Mouse (Mus musculus) limb, embryonic 11.5 days (tissue): Measurements from ENCODE around the gene Sh3rf3. TPM values are rescaled to one million over a fixed set of nuclear protein-coding genes. Genes with fewer than 3 reads are reported as not detected.

Experiments used
- ATAC-seq: fragments of 200-750 bp; cut with Nextera tagmentation; 2 replicates; pipeline ENCODE4 v1.8.0; 2017; ENCODE audit warnings: low read depth; ENCODE audit not compliant: insufficient number of reproducible peaks, low FRiP score, low TSS enrichment
- DNase-seq: peaks from one replicate; pipeline ENCODE4 v3.0.0-alpha.2; 2015; ENCODE audit warnings: low spot score
- H3K27ac ChIP-seq: fragments of 300-500 bp; sonication (generic); replicated peaks from 2 replicates; pipeline ENCODE4 v1.5.1; 2014; ENCODE audit warnings: low read depth, mild to moderate bottlenecking, low read length
- H3K27me3 ChIP-seq: fragments of 300-500 bp; sonication (generic); 2 replicates; pipeline ENCODE4 v1.6.1; 2014; ENCODE audit warnings: mild to moderate bottlenecking, low read length, mixed read lengths; ENCODE audit not compliant: control insufficient read depth, insufficient read depth
- H3K36me3 ChIP-seq: fragments of 300-500 bp; sonication (generic); 2 replicates; pipeline ENCODE4 v1.6.1; 2014; ENCODE audit warnings: mild to moderate bottlenecking, low read length, moderate library complexity, mixed read lengths; ENCODE audit not compliant: control insufficient read depth, insufficient read depth
- H3K4me1 ChIP-seq: fragments of 300-500 bp; sonication (generic); 2 replicates; pipeline ENCODE4 v1.6.1; 2014; ENCODE audit warnings: low read length, mixed read lengths; ENCODE audit not compliant: control insufficient read depth, insufficient read depth
- H3K4me2 ChIP-seq: fragments of 300-500 bp; sonication (generic); 2 replicates; pipeline ENCODE4 v1.6.1; 2014; ENCODE audit warnings: low read depth, mild to moderate bottlenecking, moderate library complexity; ENCODE audit not compliant: severe bottlenecking
- H3K4me3 ChIP-seq: fragments of 300-500 bp; sonication (generic); 2 replicates; pipeline ENCODE4 v1.5.1; 2014; ENCODE audit warnings: low read depth, low read length
- H3K9ac ChIP-seq: fragments of 300-500 bp; sonication (generic); 2 replicates; pipeline ENCODE4 v1.6.1; 2014; ENCODE audit warnings: mild to moderate bottlenecking, low read length
- H3K9me3 ChIP-seq: fragments of 300-500 bp; sonication (generic); 2 replicates; pipeline ENCODE4 v1.6.1; 2016; ENCODE audit warnings: low read length; ENCODE audit not compliant: control insufficient read depth
- WGBS: fragments of 180-500 bp; shearing (Covaris S2); extraction: QIAGEN DNeasy Blood & Tissue Kit; methylation state at CpG from one replicate; pipeline ENCODE4 v1.1.7; 2014; 5-methylcytosine and 5-hydroxymethylcytosine counted together
- polyA plus RNA-seq: library from polyadenylated mRNA; unstranded; fragments of >200 nt; fragmentation: Nextera tagmentation; extraction: Ambion mirVana; gene quantifications from 2 replicates; pipeline ENCODE4 v1.2.1, GENCODE M21; 2014

Gene Sh3rf3
- polyA plus RNA-seq, 1 experiment from 2014 or later, result 0.60 TPM

GRCm38 (mm10) chr10:58882741-58883140 lies 69.6 kb downstream of the Sh3rf3 start:
- Histone ChIP-seq H3K4me2 (no peak overlapping the region), H3K4me3 (no peak overlapping the region), H3K27ac (no peak overlapping the region), H3K27me3 (no peaks in the 10 kb centered on the region), H3K4me1 (no peaks in the 10 kb centered on the region), H3K9me3 (no peaks in the 10 kb centered on the region), H3K9ac (no peak overlapping the region), H3K36me3 (no peaks in the 10 kb centered on the region)
- ATAC-seq, result no peak
- 79% methylated on average over 2 of the region's 2 CpGs for WGBS
- no peak for DNase-seq

GRCm38 (mm10) chr10:58885351-58885750 lies 72.2 kb downstream of the Sh3rf3 start:
- no peaks in the 10 kb centered on the region for H3K9me3 ChIP-seq
- no peak overlapping the region for H3K4me3 ChIP-seq
- no peak overlapping the region for H3K4me2 ChIP-seq
- H3K4me1 ChIP-seq, result no peaks in the 10 kb centered on the region
- WGBS, result 52% methylated on average over 5 of the region's 5 CpGs
- H3K27me3 ChIP-seq, result no peaks in the 10 kb centered on the region
- no peaks in the 10 kb centered on the region for H3K36me3 ChIP-seq
- no peak for DNase-seq
- H3K27ac ChIP-seq, result no peak overlapping the region
- no peak overlapping the region for H3K9ac ChIP-seq
- no peak for ATAC-seq

- Histone ChIP-seq H3K27me3 (no peaks in the 10 kb centered on the region), H3K9me3 (no peaks in the 10 kb centered on the region), H3K27ac (no peak overlapping the region), H3K4me2 (no peak overlapping the region), H3K4me3 (no peak overlapping the region), H3K9ac (no peak overlapping the region), H3K4me1 (no peaks in the 10 kb centered on the region), H3K36me3 (no peaks in the 10 kb centered on the region)
- WGBS, result 73% methylated on average over 2 of the region's 2 CpGs
- no peak for DNase-seq
- ATAC-seq, result no peak
Measured at GRCm38 (mm10) chr10:58885816-58886215, 72.7 kb downstream of the Sh3rf3 start.

GRCm38 (mm10) chr10:58890671-58891439 lies 77.7 kb downstream of the Sh3rf3 start:
- no peaks in the 10 kb centered on the region for H3K9me3 ChIP-seq
- DNase-seq (no peak), ATAC-seq (no peak)
- WGBS, result 62% methylated on average over 16 of the region's 16 CpGs
- no peak overlapping the region for H3K4me3 ChIP-seq
- H3K9ac ChIP-seq, result no peak overlapping the region
- H3K4me2 ChIP-seq, result no peak overlapping the region
- H3K36me3 ChIP-seq, result no peaks in the 10 kb centered on the region
- no peaks in the 10 kb centered on the region for H3K27me3 ChIP-seq
- H3K27ac ChIP-seq, result no peak overlapping the region
- no peaks in the 10 kb centered on the region for H3K4me1 ChIP-seq

GRCm38 (mm10) chr10:58895431-58895830 lies 82.3 kb downstream of the Sh3rf3 start:
- Histone ChIP-seq H3K9ac (no peak overlapping the region), H3K27ac (no peak overlapping the region), H3K9me3 (no peaks in the 10 kb centered on the region), H3K4me1 (no peaks in the 10 kb centered on the region), H3K36me3 (no peaks in the 10 kb centered on the region), H3K27me3 (no peaks in the 10 kb centered on the region), H3K4me2 (no peak overlapping the region), H3K4me3 (no peak overlapping the region)
- DNase-seq (no peak), ATAC-seq (no peak)
- WGBS, result 85% methylated on average over 5 of the region's 5 CpGs

GRCm38 (mm10) chr10:58897009-58897543 lies 83.9 kb downstream of the Sh3rf3 start:
- no peak for DNase-seq
- no peaks in the 10 kb centered on the region for H3K27me3 ChIP-seq
- H3K36me3 ChIP-seq, result no peaks in the 10 kb centered on the region
- H3K9ac ChIP-seq, result no peak overlapping the region
- 76% methylated on average over 3 of the region's 3 CpGs for WGBS
- no peak overlapping the region for H3K4me2 ChIP-seq
- no peak overlapping the region for H3K27ac ChIP-seq
- ATAC-seq, result no peak
- no peaks in the 10 kb centered on the region for H3K4me1 ChIP-seq
- H3K9me3 ChIP-seq, result no peaks in the 10 kb centered on the region
- H3K4me3 ChIP-seq, result no peak overlapping the region

GRCm38 (mm10) chr10:58905253-58905652 lies 92.1 kb downstream of the Sh3rf3 start:
- Histone ChIP-seq H3K9ac (no peak overlapping the region), H3K9me3 (no peaks in the 10 kb centered on the region), H3K4me2 (no peak overlapping the region), H3K4me1 (no peaks in the 10 kb centered on the region), H3K36me3 (no peaks in the 10 kb centered on the region), H3K4me3 (no peak overlapping the region), H3K27ac (no peak overlapping the region), H3K27me3 (no peaks in the 10 kb centered on the region)
- ATAC-seq (no peak), DNase-seq (no peak)
- 46% methylated on average over 6 of the region's 6 CpGs for WGBS

- Histone ChIP-seq H3K36me3 (no peaks in the 10 kb centered on the region), H3K9me3 (no peaks in the 10 kb centered on the region), H3K9ac (no peak overlapping the region), H3K4me3 (no peak overlapping the region), H3K4me2 (no peak overlapping the region), H3K27ac (no peak overlapping the region), H3K4me1 (no peaks in the 10 kb centered on the region), H3K27me3 (no peaks in the 10 kb centered on the region)
- 81% methylated on average over 5 of the region's 5 CpGs for WGBS
- ATAC-seq (no peak), DNase-seq (no peak)
Measured at GRCm38 (mm10) chr10:58907001-58907443, 93.9 kb downstream of the Sh3rf3 start.
